9 mouse cellular contexts compared by ENCODE assay signal in the genomic region with DNA sequence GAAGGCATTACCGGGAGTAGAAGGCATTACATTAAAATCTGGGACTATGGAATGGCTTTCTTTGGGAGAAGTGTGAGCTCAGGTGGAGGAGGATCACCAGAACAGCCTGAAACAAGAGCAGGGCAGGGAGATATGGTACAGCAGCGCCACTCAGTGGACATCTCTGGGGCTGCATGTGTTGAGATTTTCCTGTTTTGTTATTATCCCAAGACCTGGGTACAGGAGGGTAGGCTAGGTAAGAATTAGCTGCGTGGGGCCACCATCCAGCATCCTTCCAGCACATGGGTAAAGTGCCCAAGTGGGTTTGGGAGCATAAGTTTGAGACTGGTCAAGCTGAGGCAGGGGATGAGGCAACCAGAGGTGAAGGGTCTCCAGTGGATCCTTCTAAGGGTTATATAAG. TPM values are rescaled to one million over a fixed set of nuclear protein-coding genes. Genes with fewer than 3 reads are reported as not detected.
DNase-seq lines count a peak whose midpoint lies in the region; ATAC-seq and TF ChIP-seq lines count a peak whose summit lies in the region.
"Had no signal": no experiment of that assay in that cellular context is flagged by ENCODE, and none has a peak within 500 bp of the region (broad histone marks: within the 10 kb centered on the region; RNA-seq: fewer than 3 reads in every experiment).

No protein-coding gene starts in this region.

- peak; percentile 8 to 19 for DNase-seq in urinary bladder, adult 18-20 months (ENCODE audit: low spot score in 2 of 2)
- DNase-seq in urinary bladder, adult 2 months (ENCODE audit: low spot score): no peak
- peak; percentile 75 to 76 for DNase-seq in cerebellum, postnatal 25 days
- DNase-seq in gastrocnemius, postnatal 10 days: peak; percentile 53
- DNase-seq in kidney, postnatal 10 days: peak; percentile 66
- DNase-seq in limb, embryonic 14.5 days (ENCODE audit: low spot score): peak; percentile 74
- peak; percentile 8 to 16 for DNase-seq in thymus, postnatal 36 days

- 4% methylated on average over 3 of the region's 3 CpGs for WGBS in limb, embryonic 14.5 days
- WGBS in neural tube, embryonic 14.5 days: 5% methylated on average over 3 of the region's 3 CpGs

- no peak overlapping the region for H3K27ac ChIP-seq in limb, embryonic 14.5 days (replicated peaks; ENCODE audit: low read depth, low read length)
- no peak overlapping the region for H3K27ac ChIP-seq in neural tube, embryonic 14.5 days (ENCODE audit: low read depth, low read length)

- no peaks in the 10 kb centered on the region for H3K36me3 ChIP-seq in limb, embryonic 14.5 days (ENCODE audit: control insufficient read depth, insufficient read depth, low read length)
- no peaks in the 10 kb centered on the region for H3K36me3 ChIP-seq in neural tube, embryonic 14.5 days (ENCODE audit: control insufficient read depth, insufficient read depth, low read length)

- H3K4me1 ChIP-seq in limb, embryonic 14.5 days (ENCODE audit: control insufficient read depth, insufficient read depth, low read length): no peaks in the 10 kb centered on the region
- H3K4me1 ChIP-seq in neural tube, embryonic 14.5 days (ENCODE audit: control insufficient read depth, insufficient read depth, low read length): no peaks in the 10 kb centered on the region

- no peak; the same call in 1 of the 2 replicates for ATAC-seq in limb, embryonic 14.5 days (ENCODE audit: low FRiP score, low read depth)
- peak; percentile 90 for ATAC-seq in neural tube, embryonic 14.5 days (ENCODE audit: low read depth)

- H3K27me3 ChIP-seq in limb, embryonic 14.5 days (ENCODE audit: control insufficient read depth, insufficient read depth, low read length): no peaks in the 10 kb centered on the region
- no peaks in the 10 kb centered on the region for H3K27me3 ChIP-seq in neural tube, embryonic 14.5 days (ENCODE audit: control insufficient read depth, insufficient read depth, low read length)

- no peak for TF ChIP-seq POLR2A in limb, embryonic 14.5 days (IDR thresholded peaks at IDR 0.05; ENCODE audit: borderline replicate concordance, extremely low read depth, insufficient read depth, insufficient read length)

- H3K9me3 ChIP-seq in limb, embryonic 14.5 days (ENCODE audit: control insufficient read depth, low read length): no peaks in the 10 kb centered on the region
- H3K9me3 ChIP-seq in neural tube, embryonic 14.5 days (ENCODE audit: control insufficient read depth, low read length): no peaks in the 10 kb centered on the region

- H3K4me3 ChIP-seq in limb, embryonic 14.5 days (replicated peaks; ENCODE audit: low read length): no peak overlapping the region
- no peak overlapping the region for H3K4me3 ChIP-seq in neural tube, embryonic 14.5 days (ENCODE audit: low read depth, low read length)
- H3K4me3 ChIP-seq: myocyte had no signal

- no peak overlapping the region for H3K9ac ChIP-seq in limb, embryonic 14.5 days (ENCODE audit: low read depth, low read length, severe bottlenecking)
- no peak overlapping the region for H3K9ac ChIP-seq in neural tube, embryonic 14.5 days (replicated peaks; ENCODE audit: low read depth, low read length)

- H3K4me2 ChIP-seq in limb, embryonic 14.5 days (replicated peaks; ENCODE audit: low read depth, low read length, severe bottlenecking): no peak overlapping the region
- no peak overlapping the region for H3K4me2 ChIP-seq in neural tube, embryonic 14.5 days (ENCODE audit: low read depth, low read length)

RNA-seq across cellular contexts. Expression of gene Iqsec3, which starts 59.4 kb away (rescaled TPM):
- polyA plus RNA-seq in urinary bladder, adult 2 months (2012; rRNA removed): 0.06 and 0.09 TPM in 2 replicates
- total RNA-seq in gastrocnemius, postnatal 10 days (2021): 1 to 10 TPM; 4.5 to 7.8 TPM
- polyA plus RNA-seq in limb, embryonic 14.5 days (2012; rRNA removed): 0.55 and 0.56 TPM in 2 replicates
- 0.14 and 0.28 TPM in 2 replicates for polyA plus RNA-seq in limb, embryonic 14.5 days (2014; fragmentation: Nextera tagmentation; extraction: Ambion mirVana)
- 20.0 and 22.8 TPM in 2 replicates for polyA plus RNA-seq in neural tube, embryonic 14.5 days (2014; fragmentation: Nextera tagmentation; extraction: Ambion mirVana)

Comparison
In these comparisons a context has a peak if more than half of its experiments do, and no peak if none do; other contexts are left out.
1. RNA of gene Iqsec3, which starts 59.4 kb away (polyA plus RNA-seq): 20.0 to 22.8 TPM in neural tube, embryonic 14.5 days; 0.14 to 0.56 TPM in limb, embryonic 14.5 days and 0.06 to 0.09 TPM in urinary bladder, adult 2 months; every median in the first group is over 10 times any median in the second.